Mouse (Mus musculus): ENCODE data around the gene Crtac1.
A peak's percentile ranks its signal among the peaks of the same experiment; 100 is the strongest.

The Crtac1 gene

GRCm38 (mm10) chr19:42431485-42432190 lies at the start of gene Crtac1:
TSS of gene Crtac1 (minus strand) at chr19:42431783.
- no peak for DNase-seq

- no peak for DNase-seq
These were observed 46.7 kb upstream of the Crtac1 start for GRCm38 (mm10) chr19:42478303-42478702.

- DNase-seq, result no peak
These were observed 46.2 kb upstream of the Crtac1 start for GRCm38 (mm10) chr19:42477769-42478168.

GRCm38 (mm10) chr19:42472831-42473230 lies 41.2 kb upstream of the Crtac1 start:
- DNase-seq, result no peak

- DNase-seq, result no peak
These were observed 40.0 kb upstream of the Crtac1 start for GRCm38 (mm10) chr19:42471571-42471970.

GRCm38 (mm10) chr19:42461851-42462250 lies 30.3 kb upstream of the Crtac1 start:
- no peak for DNase-seq

GRCm38 (mm10) chr19:42461353-42461752 lies 29.8 kb upstream of the Crtac1 start:
- no peak for DNase-seq

- no peak for DNase-seq
These were observed 27.9 kb upstream of the Crtac1 start for GRCm38 (mm10) chr19:42459512-42459911.

GRCm38 (mm10) chr19:42454481-42455236 lies 23.1 kb upstream of the Crtac1 start:
- DNase-seq, result no peak

GRCm38 (mm10) chr19:42454006-42454405 lies 22.4 kb upstream of the Crtac1 start:
- DNase-seq, result no peak

- DNase-seq, result no peak
These were observed 21.0 kb upstream of the Crtac1 start for GRCm38 (mm10) chr19:42452539-42452938.

- no peak for DNase-seq
These were observed 17.0 kb upstream of the Crtac1 start for GRCm38 (mm10) chr19:42448539-42448938.

- DNase-seq, result no peak
These were observed 12.4 kb upstream of the Crtac1 start for GRCm38 (mm10) chr19:42443887-42444409.

GRCm38 (mm10) chr19:42443266-42443665 lies 11.7 kb upstream of the Crtac1 start:
- no peak for DNase-seq

GRCm38 (mm10) chr19:42442246-42443197 lies 10.9 kb upstream of the Crtac1 start:
- no peak for DNase-seq

- DNase-seq, result no peak
These were observed 8.5 kb upstream of the Crtac1 start for GRCm38 (mm10) chr19:42440089-42440488.

- no peak for DNase-seq
These were observed 7.8 kb upstream of the Crtac1 start for GRCm38 (mm10) chr19:42439353-42439752.

GRCm38 (mm10) chr19:42435621-42436020 lies 4.0 kb upstream of the Crtac1 start:
- no peak for DNase-seq

GRCm38 (mm10) chr19:42432761-42433160 lies 1.2 kb upstream of the Crtac1 start:
- no peak for DNase-seq

- no peak for DNase-seq
These were observed 608 bp upstream of the Crtac1 start for GRCm38 (mm10) chr19:42432191-42432590.

GRCm38 (mm10) chr19:42430981-42431380 lies 602 bp downstream of the Crtac1 start:
- no peak for DNase-seq

- peak in 1 of 2 experiments; percentile 8 for DNase-seq
These were observed 2.2 kb downstream of the Crtac1 start for GRCm38 (mm10) chr19:42429410-42429809.

- DNase-seq, result no peak
These were observed 6.4 kb downstream of the Crtac1 start for GRCm38 (mm10) chr19:42425208-42425607.
